Mouse (Mus musculus): ENCODE measurements at regions not wholly inside any gene's neighbourhood (a gene's known extent, or its start where the extent isn't known, plus 50 kb on each side); places are given as distances from the start of the nearest gene placed in this dataset.

DNA sequence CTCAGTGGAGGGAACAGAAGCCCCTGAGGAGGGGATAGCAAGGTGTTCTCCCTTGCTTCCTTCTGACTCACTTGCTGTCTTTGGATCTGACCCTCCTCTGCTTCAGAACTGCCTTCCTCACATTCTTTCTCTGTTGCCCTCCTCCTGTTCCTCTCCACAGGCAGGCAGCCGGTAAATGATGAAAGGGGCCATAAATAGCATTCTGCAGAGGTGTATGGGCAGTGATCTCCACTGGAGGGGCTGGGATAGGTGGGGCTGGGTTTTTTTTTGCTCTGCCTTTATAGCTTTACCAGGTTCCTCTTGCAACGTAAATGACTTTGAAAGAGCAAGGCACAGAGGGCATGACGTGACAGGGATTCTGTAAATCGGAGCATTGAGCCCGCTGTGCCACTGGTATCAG is 351.6 kb downstream of the Fgf9 start:
- Histone ChIP-seq H3K4me1 (ENCODE audit: control insufficient read depth, insufficient read depth) (peaks cover 6% of the 10 kb centered on the region), H3K9ac (replicated peaks; ENCODE audit: low read depth, low read length) (no peak overlapping the region), H3K27ac (ENCODE audit: low read depth) (no peak overlapping the region), H3K4me2 (ENCODE audit: low read depth, low read length) (no peak overlapping the region), H3K4me3 (ENCODE audit: low read depth, low read length) (no peak overlapping the region), H3K36me3 (replicated peaks; ENCODE audit: control insufficient read depth, insufficient read depth, low read length) (no peaks in the 10 kb centered on the region), H3K27me3 (ENCODE audit: control insufficient read depth, insufficient read depth, low read length) (no peaks in the 10 kb centered on the region), H3K9me3 (replicated peaks; ENCODE audit: control insufficient read depth, low read length) (no peaks in the 10 kb centered on the region)
- ATAC-seq (ENCODE audit: insufficient read depth, low read depth), result no peak
- TF ChIP-seq CTCF (IDR thresholded peaks at IDR 0.05; ENCODE audit: low read depth) (no peak), EP300 (IDR thresholded peaks at IDR 0.05; ENCODE audit: low read depth) (no peak)
- DNase-seq (ENCODE audit: low spot score), result no peak
- WGBS, result 31% methylated on average over 5 of the region's 5 CpGs

GRCm38 (mm10) chr14:58417545-58417944 is 347.2 kb downstream of the Fgf9 start:
- Histone ChIP-seq H3K36me3 (replicated peaks; ENCODE audit: control insufficient read depth, insufficient read depth, low read length) (no peaks in the 10 kb centered on the region), H3K27me3 (ENCODE audit: control insufficient read depth, insufficient read depth, low read length) (no peaks in the 10 kb centered on the region), H3K27ac (ENCODE audit: low read depth) (no peak overlapping the region), H3K4me2 (ENCODE audit: low read depth, low read length) (no peak overlapping the region), H3K9ac (replicated peaks; ENCODE audit: low read depth, low read length) (no peak overlapping the region), H3K9me3 (replicated peaks; ENCODE audit: control insufficient read depth, low read length) (no peaks in the 10 kb centered on the region), H3K4me1 (ENCODE audit: control insufficient read depth, insufficient read depth) (peaks cover 6% of the 10 kb centered on the region), H3K4me3 (ENCODE audit: low read depth, low read length) (no peak overlapping the region)
- no peak for DNase-seq (ENCODE audit: low spot score)
- no peak for ATAC-seq (ENCODE audit: insufficient read depth, low read depth)
- 45% methylated on average over 1 of the region's 1 CpGs for WGBS
- TF ChIP-seq EP300 (IDR thresholded peaks at IDR 0.05; ENCODE audit: low read depth) (no peak), CTCF (IDR thresholded peaks at IDR 0.05; ENCODE audit: low read depth) (no peak)

GRCm38 (mm10) chr14:58392055-58392726 is 321.8 kb downstream of the Fgf9 start:
- H3K4me3 ChIP-seq (ENCODE audit: low read depth, low read length), result no peak overlapping the region
- no peaks in the 10 kb centered on the region for H3K36me3 ChIP-seq (replicated peaks; ENCODE audit: control insufficient read depth, insufficient read depth, low read length)
- no peak overlapping the region for H3K27ac ChIP-seq (ENCODE audit: low read depth)
- no peaks in the 10 kb centered on the region for H3K4me1 ChIP-seq (ENCODE audit: control insufficient read depth, insufficient read depth)
- H3K27me3 ChIP-seq (ENCODE audit: control insufficient read depth, insufficient read depth, low read length), result no peaks in the 10 kb centered on the region
- no peak overlapping the region for H3K9ac ChIP-seq (replicated peaks; ENCODE audit: low read depth, low read length)
- DNase-seq (ENCODE audit: low spot score) (no peak), ATAC-seq (ENCODE audit: insufficient read depth, low read depth) (no peak)
- whole genome bisulfite sequencing, result 82% methylated on average over 9 of the region's 9 CpGs
- TF ChIP-seq EP300 (IDR thresholded peaks at IDR 0.05; ENCODE audit: low read depth) (no peak), CTCF (IDR thresholded peaks at IDR 0.05; ENCODE audit: low read depth) (no peak)
- no peak overlapping the region for H3K4me2 ChIP-seq (ENCODE audit: low read depth, low read length)
- H3K9me3 ChIP-seq (replicated peaks; ENCODE audit: control insufficient read depth, low read length), result no peaks in the 10 kb centered on the region

DNA sequence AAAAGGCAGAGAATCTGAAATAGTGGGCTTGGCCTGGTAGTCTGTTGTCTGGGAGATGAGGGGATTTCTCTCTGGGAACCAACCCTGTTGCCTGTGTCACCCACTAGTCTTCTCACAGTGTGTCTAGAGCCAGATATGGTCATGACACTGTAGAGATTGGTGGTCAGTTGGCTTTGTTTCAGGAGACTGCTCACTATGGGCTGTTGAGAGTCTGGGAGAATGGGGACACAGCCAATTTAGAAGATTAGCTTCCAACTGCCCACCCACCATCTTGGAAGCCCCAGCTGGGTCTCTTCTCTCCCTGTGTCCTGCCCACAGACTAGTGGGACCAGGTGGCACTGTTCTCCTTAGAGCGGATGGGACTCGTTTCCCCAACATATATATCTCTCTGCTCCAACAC is 320.4 kb downstream of the Fgf9 start:
- DNase-seq (ENCODE audit: low spot score) (no peak), ATAC-seq (ENCODE audit: insufficient read depth, low read depth) (no peak)
- Histone ChIP-seq H3K4me1 (ENCODE audit: control insufficient read depth, insufficient read depth) (no peaks in the 10 kb centered on the region), H3K27ac (ENCODE audit: low read depth) (no peak overlapping the region), H3K36me3 (replicated peaks; ENCODE audit: control insufficient read depth, insufficient read depth, low read length) (no peaks in the 10 kb centered on the region), H3K4me3 (ENCODE audit: low read depth, low read length) (no peak overlapping the region), H3K9ac (replicated peaks; ENCODE audit: low read depth, low read length) (no peak overlapping the region), H3K27me3 (ENCODE audit: control insufficient read depth, insufficient read depth, low read length) (no peaks in the 10 kb centered on the region), H3K4me2 (ENCODE audit: low read depth, low read length) (no peak overlapping the region), H3K9me3 (replicated peaks; ENCODE audit: control insufficient read depth, low read length) (no peaks in the 10 kb centered on the region)
- 69% methylated on average over 2 of the region's 2 CpGs for WGBS
- no peak for TF ChIP-seq CTCF (IDR thresholded peaks at IDR 0.05; ENCODE audit: low read depth)
- no peak for TF ChIP-seq EP300 (IDR thresholded peaks at IDR 0.05; ENCODE audit: low read depth)

GRCm38 (mm10) chr14:58387348-58388000 is 317.1 kb downstream of the Fgf9 start:
- H3K9ac ChIP-seq (replicated peaks; ENCODE audit: low read depth, low read length), result no peak overlapping the region
- DNase-seq (ENCODE audit: low spot score), result no peak
- H3K4me2 ChIP-seq (ENCODE audit: low read depth, low read length), result no peak overlapping the region
- no peaks in the 10 kb centered on the region for H3K4me1 ChIP-seq (ENCODE audit: control insufficient read depth, insufficient read depth)
- no peak overlapping the region for H3K27ac ChIP-seq (ENCODE audit: low read depth)
- no peaks in the 10 kb centered on the region for H3K9me3 ChIP-seq (replicated peaks; ENCODE audit: control insufficient read depth, low read length)
- 86% methylated on average over 9 of the region's 9 CpGs for WGBS
- ATAC-seq (ENCODE audit: insufficient read depth, low read depth), result no peak
- no peaks in the 10 kb centered on the region for H3K36me3 ChIP-seq (replicated peaks; ENCODE audit: control insufficient read depth, insufficient read depth, low read length)
- H3K4me3 ChIP-seq (ENCODE audit: low read depth, low read length), result no peak overlapping the region
- no peak for TF ChIP-seq EP300 (IDR thresholded peaks at IDR 0.05; ENCODE audit: low read depth)
- TF ChIP-seq CTCF (IDR thresholded peaks at IDR 0.05; ENCODE audit: low read depth), result no peak
- H3K27me3 ChIP-seq (ENCODE audit: control insufficient read depth, insufficient read depth, low read length), result no peaks in the 10 kb centered on the region

Data from heart, postnatal 0 days (tissue).